Mouse (Mus musculus) right cerebral cortex, adult 18-20 months (tissue): ENCODE measurements at regions not wholly inside any gene's neighbourhood (a gene's known extent, or its start where the extent isn't known, plus 50 kb on each side); places are given as distances from the start of the nearest gene placed in this dataset.

Experiments
- DNase-seq: peaks from one replicate; pipeline ENCODE4 v3.0.0; 2022; ENCODE audit warnings: mixed read lengths

DNA sequence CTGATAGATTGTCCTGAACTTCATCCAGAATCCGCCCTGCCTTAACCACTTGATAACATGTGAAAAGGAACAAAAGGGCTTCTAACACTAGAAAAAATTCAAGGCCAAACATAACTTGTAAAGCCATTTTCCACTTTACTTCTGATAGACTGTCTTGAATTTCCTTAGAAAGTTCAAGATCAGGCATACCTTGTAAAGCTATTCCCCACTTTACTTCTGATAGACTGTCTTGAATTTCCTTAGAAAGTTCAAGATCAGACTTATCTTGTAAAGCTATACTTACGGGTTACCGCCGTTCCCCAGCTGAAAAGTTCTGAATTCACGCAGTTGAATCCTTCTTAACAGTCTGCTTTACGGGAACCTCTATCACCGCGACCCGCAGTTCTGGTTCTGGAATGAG, 108.4 kb downstream of the Gm21913 start:
- DNase-seq, result peak; percentile 1
